Mouse (Mus musculus): Measurements from ENCODE around the gene Nrxn1. TPM values are rescaled to one million over a fixed set of nuclear protein-coding genes. Genes with fewer than 3 reads are reported as not detected.
"Not testable (repeated sequence)": the region's sequence is repeated elsewhere in the genome, so short reads cannot be mapped to it uniquely, and the experiment has no call there.

Gene Nrxn1
- total RNA-seq, 1 experiment from 2014 or later = not detected

DNA sequence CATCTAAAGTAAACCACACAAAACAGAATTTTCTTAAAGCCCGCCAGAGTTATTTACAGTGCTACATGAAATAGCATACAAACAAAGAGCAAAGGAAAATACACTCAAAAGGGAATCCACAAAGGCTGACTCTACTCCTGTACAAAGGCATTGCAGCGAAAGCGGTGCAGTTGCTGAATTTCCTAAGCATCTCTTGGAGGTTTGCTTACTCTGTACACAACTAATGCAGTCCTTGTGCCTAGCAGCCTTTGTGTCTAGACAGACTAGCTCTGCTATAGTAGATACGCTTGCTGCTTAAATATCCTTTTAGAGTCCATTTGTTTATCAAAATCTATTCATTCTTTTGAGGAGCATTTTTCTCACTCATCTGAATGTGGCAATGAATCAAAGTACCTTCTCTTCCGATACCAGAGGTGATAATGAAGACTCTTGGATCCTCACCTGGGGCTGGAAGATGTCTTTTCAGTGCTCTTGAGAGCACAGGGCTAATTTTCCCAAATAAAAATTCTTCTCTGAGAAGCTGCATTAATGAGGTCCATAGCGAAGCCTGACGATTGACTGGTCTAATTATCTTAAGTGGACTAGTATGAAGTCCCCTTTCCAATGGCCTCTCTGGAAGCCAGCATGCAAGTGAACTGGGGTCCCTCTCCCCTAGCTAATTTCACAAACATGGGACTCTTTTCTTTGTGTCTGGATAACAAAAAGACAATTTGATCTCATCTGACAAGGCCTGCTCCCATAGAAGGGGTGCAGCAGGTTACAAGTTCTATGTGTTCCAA is 845.6 kb downstream of the Nrxn1 start:
- ATAC-seq (replicated peaks; ENCODE audit: insufficient number of reproducible peaks, low FRiP score, low TSS enrichment, poor library complexity, severe bottlenecking) = no peak

DNA sequence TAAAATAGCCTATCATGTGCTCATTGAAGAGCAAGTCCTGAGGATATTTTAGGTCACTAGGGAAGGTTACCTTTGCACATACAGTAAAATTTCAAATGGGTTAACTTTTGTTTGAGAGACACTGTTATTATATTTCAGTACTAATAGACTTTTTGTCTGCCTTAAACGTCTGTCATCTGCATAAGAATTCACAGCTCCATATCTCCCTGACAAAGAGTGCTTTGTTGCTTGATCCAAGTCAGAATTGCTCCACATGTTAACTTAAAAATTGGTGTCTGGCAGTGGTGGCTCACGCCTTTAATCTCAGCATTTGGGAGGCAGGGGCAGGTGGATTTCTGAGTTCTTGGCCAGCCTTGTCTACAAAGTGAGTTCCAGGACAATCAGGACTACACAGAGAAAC is 848.5 kb downstream of the Nrxn1 start:
- ATAC-seq (replicated peaks; ENCODE audit: insufficient number of reproducible peaks, low FRiP score, low TSS enrichment, poor library complexity, severe bottlenecking) = no peak

DNA sequence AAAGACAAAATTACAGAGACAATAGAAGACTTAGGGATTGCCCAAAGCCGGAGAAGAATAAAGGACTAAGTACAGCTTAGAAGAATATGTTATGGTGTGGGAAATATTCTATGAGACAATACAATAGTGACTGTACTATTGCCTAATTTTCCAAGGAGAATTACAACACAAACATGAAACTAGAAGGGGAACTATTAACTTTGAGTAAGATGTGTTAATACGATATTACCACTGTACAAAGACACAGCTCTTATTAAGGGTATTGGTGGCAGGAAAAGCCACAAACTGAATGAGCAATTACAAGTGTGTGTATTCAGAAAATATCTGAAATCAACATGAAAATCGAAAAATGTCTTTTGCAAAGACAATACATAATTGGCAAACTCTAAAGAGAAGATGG is 853.9 kb downstream of the Nrxn1 start:
- ATAC-seq (replicated peaks; ENCODE audit: insufficient number of reproducible peaks, low FRiP score, low TSS enrichment, poor library complexity, severe bottlenecking) = 0 out of 2 replicates have a peak, but pooled peaks have one; percentile 35

DNA sequence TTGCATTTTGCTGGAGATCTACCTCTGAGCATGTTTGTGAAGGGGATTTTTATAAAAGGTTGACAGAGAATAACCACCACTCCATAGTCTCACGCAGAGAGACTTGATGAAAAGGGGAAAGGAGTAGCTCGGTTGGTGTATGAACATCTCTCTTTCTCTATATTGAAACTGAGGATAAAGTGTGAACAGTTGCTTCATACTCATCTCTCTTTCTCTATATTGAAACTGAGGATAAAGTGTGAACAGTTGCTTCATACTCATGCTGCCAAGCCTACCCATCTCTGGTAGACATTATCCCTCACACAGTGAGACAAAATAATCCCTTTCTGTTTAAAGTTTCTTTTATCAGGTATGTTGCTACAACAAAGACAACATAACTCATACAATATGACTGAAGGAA is 854.4 kb downstream of the Nrxn1 start:
- no peak for ATAC-seq (replicated peaks; ENCODE audit: insufficient number of reproducible peaks, low FRiP score, low TSS enrichment, poor library complexity, severe bottlenecking)

DNA sequence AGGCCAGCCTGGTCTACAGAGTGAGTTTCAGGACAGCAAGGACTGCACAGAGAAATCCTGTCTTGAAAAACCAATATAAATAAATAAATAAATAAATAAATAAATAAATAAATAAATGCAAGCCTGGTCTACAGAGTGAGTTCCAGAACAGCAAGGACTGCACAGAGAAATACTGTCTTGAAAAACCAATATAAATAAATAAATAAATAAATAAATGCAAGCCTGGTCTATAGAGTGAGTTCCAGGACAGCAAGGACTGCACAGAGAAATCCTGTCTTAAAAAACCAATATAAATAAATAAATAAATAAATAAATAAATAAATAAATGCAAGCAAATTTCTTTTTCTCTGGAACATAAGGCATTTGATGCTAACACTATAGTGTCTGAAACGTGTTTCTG is 857.2 kb downstream of the Nrxn1 start:
- not testable (repeated sequence) for ATAC-seq (replicated peaks; ENCODE audit: insufficient number of reproducible peaks, low FRiP score, low TSS enrichment, poor library complexity, severe bottlenecking)

DNA sequence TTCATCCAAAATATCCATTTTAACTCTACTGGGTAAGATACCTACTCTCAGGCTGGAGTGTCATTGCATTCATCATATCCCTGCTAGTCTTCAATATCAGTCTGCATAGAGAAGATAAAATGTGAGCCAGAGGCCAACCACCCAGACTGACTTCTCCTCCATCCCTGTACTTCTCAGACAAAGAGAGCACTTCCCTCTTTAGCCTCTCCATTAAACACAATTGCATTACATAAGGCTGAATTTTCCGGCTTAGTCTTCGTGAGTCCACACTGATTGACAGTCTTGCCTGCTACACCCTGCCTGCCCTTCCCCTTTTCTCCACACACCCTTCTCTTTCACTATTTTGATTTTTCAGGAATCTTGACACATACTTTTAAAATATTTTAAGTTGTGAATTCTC is 858.1 kb downstream of the Nrxn1 start:
- peak; percentile 59; the same call in 1 of the 2 replicates for ATAC-seq (replicated peaks; ENCODE audit: insufficient number of reproducible peaks, low FRiP score, low TSS enrichment, poor library complexity, severe bottlenecking)

DNA sequence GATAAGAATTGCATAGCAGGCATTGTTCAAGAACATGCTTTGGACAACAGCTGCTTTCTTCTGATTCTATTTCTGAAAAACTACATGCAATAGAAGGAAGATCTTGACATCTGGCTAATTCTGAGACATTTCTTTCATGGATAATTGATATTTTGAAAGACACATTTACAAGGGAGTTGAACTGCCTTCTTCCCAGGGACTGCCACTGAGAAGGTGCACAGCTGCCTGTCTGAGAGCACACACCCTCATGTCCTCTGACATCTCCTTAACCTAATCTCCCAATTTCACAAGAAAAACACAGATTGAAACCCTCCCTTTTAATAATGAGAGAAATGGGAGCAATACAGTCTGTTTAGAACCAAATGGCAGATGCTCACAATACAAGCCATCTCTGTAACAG is 884.3 kb downstream of the Nrxn1 start:
- no peak for ATAC-seq (replicated peaks; ENCODE audit: insufficient number of reproducible peaks, low FRiP score, low TSS enrichment, poor library complexity, severe bottlenecking)

DNA sequence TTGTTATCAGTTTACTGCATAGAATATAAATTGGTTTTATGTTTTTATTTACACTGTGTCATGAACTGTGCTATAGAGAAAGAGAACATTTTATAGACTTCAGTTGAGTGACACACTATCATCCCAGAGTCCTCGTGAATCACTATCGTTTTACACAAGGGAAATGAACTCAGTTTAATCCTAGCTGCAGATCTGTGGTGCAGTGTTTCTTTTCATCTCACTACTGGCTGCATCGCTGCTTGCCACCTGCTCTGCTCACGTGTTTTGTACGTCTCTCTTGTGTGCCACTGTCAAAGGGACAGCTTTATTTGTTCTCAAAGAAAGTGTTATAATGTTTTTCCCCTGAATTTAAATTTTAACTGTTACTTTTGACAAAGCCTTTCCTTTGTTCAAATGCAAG is 885.3 kb downstream of the Nrxn1 start:
- no peak for ATAC-seq (replicated peaks; ENCODE audit: insufficient number of reproducible peaks, low FRiP score, low TSS enrichment, poor library complexity, severe bottlenecking)

DNA sequence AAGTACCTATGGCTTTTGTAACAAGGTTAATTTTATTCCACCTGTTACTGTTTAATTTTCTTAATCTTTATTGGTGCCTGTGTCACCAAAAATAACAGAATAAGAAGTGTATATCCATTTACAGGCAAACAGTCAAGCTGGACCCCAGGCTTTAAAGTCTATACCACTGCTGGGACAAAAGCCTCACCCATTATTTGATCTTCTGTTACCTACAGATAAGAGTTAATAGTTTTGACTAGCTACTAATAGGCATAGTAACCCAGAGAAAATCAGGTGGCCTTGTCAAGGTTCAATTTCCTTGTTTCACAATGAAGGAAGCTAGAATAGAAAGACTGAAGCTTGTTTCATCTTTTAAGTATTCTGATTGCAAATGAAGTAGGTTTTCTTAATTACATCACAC is 888.9 kb downstream of the Nrxn1 start:
- ATAC-seq (replicated peaks; ENCODE audit: insufficient number of reproducible peaks, low FRiP score, low TSS enrichment, poor library complexity, severe bottlenecking) = no peak

DNA sequence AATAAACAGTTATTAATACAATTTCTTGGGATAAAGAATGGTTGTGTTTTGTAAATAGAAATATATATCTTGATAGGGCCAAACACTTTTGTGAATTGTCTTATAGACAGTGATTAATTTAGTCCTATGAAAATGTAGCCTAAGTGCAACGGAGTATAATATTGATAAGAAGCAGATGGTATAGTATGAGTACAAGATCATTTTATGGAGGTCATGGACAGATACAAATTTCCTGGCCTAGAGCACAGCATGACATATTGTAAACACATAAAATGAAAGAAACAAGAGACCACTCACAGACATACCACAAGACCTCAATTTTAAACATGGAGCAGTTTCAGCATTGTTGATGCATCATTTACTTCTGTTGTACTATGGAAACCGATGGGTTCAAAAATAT is 890.1 kb downstream of the Nrxn1 start:
- no peak for ATAC-seq (replicated peaks; ENCODE audit: insufficient number of reproducible peaks, low FRiP score, low TSS enrichment, poor library complexity, severe bottlenecking)

DNA sequence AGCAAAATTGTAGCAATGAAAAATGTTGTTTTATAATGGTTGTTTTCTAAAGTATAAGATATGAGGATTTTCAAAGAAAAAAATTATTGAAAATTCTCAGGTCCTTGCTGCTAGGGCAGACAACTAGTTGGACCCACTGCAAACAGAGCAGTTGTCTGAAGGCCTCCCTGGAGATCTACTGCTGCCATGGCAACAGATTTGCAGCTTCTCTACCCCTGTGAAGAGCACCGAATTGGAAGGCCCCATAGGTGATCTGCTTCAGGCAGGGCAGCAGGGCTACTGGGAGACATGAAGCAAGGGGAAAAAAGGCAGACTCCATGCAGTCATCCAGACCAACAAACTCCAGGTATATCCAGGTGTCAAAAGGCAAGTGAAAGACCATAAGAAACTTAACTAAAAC is 896.1 kb downstream of the Nrxn1 start:
- no peak for ATAC-seq (replicated peaks; ENCODE audit: insufficient number of reproducible peaks, low FRiP score, low TSS enrichment, poor library complexity, severe bottlenecking)

DNA sequence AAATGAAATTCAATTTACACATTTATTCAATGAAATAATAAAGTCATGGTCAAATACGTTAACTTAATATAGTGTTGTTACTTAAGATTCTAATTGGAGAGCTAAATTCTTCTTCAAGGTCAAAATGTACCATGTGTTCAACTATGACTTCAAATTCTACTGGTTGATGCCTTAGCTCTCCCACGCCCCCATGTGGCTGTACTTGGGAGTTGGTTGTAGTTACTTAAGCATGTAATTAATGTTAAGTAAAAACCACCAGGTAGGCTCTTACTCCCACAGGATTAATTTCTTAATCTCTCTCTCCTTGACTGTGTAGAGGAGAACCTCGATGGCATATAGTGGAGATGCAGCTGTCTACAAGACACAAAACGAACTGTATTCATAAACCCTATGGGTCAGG is 951.3 kb downstream of the Nrxn1 start:
- no peak for ATAC-seq (replicated peaks; ENCODE audit: insufficient number of reproducible peaks, low FRiP score, low TSS enrichment, poor library complexity, severe bottlenecking)

DNA sequence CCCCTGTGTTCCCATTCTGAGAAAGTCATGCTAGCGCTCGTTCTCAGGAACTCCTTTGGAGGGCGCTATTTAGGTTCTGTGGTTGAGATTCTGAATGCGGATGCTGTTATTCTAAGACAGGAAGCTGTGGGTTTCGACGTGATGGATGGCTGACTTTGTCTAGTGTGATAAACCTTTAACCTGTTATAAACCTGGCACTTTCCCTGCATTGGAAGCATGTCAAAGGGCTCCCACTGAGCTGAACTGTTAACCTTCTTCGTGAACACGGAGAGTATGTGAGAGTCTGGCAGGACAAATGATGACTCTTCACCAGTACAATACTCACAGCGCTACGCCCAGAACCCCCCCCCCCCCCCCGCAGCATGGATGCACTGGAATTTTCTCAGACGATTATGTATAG is 962.0 kb downstream of the Nrxn1 start:
- no peak for ATAC-seq (replicated peaks; ENCODE audit: insufficient number of reproducible peaks, low FRiP score, low TSS enrichment, poor library complexity, severe bottlenecking)

DNA sequence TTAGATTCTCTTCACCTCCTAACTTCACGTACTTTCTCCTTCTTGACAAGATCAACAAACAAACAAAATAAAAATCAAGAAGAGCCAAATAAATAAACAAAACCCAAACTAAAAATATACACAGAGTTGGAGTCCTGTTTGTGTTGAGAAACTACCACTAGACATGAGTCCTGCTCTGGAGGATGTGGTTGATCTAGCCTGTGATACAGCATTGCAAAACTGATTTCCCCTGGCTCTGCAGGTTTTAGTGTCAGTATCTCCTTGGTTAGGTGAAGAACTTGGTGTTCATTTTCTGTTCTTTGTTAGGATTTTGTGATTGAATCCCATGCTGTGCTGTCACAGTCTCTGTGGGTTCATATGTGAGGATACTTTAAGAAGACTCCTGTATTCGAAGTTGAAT is 963.7 kb downstream of the Nrxn1 start:
- no peak for ATAC-seq (replicated peaks; ENCODE audit: insufficient number of reproducible peaks, low FRiP score, low TSS enrichment, poor library complexity, severe bottlenecking)

DNA sequence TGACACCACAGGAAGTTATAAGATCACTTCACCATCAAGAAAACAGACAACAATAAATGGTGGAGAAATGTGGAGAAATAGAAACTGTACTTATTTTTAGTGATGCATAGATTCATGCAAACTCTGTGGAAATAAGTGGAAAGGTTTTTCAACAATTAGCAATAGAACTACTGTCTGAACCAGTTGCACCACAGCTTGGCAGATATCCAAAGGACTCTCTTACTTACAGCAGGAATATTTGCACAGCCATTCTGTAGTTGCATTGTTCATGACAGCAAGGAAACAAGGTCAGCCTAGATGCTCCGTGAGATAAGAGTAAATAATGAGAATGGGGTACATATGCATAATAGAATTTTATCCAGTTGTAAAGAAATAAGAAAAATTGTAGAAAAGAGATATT is 965.3 kb downstream of the Nrxn1 start:
- no peak for ATAC-seq (replicated peaks; ENCODE audit: insufficient number of reproducible peaks, low FRiP score, low TSS enrichment, poor library complexity, severe bottlenecking)

DNA sequence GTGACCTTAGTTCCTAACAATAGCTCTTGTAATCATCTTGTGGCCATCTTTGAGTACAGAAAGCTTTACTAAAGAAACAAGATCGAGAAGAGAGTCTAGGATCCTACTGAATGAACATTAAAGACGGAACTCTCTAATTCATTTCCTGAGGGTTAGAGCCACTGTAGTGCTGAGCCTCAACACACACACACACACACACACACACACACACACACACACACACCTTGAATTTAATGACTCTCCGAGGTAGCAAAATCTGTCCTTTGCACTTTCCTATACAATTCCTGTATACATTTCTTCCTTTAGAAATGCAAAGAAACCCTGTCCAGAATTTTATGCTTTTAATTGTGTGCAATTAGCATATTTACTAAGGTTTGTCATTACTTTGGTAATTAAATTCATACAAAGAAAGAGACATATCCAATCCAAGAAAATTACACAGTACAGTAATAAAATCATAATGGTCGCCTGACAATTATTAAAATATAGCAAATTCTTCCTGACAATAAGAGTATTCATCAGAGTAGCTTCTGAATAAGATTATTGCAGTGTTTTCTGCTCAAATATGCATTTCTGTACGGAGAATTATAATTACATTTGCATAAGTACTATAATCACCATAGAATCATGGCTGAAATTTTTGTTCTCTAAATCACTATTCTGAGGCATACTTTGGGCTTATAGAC is 969.9 kb downstream of the Nrxn1 start:
- no peak for ATAC-seq (replicated peaks; ENCODE audit: insufficient number of reproducible peaks, low FRiP score, low TSS enrichment, poor library complexity, severe bottlenecking)

DNA sequence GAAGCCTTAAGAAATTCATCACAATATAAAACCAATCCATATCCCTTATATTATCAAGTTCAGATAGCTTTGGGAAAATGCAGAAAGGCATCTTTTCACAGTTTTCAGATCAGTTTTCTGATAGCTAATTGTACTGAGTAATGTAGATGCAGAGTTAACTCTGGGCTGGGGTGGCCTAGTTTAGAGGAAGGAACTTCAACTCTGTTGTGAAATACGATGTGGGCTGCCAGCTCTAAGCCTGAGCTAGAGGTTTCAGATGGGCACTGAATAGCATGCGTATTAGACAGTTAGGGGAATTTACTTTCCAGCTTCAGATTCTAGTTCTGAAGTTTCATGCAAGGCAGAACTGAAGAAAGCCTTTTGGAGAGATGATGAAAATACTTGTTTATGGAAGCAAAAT is 976.6 kb downstream of the Nrxn1 start:
- no peak for ATAC-seq (replicated peaks; ENCODE audit: insufficient number of reproducible peaks, low FRiP score, low TSS enrichment, poor library complexity, severe bottlenecking)

DNA sequence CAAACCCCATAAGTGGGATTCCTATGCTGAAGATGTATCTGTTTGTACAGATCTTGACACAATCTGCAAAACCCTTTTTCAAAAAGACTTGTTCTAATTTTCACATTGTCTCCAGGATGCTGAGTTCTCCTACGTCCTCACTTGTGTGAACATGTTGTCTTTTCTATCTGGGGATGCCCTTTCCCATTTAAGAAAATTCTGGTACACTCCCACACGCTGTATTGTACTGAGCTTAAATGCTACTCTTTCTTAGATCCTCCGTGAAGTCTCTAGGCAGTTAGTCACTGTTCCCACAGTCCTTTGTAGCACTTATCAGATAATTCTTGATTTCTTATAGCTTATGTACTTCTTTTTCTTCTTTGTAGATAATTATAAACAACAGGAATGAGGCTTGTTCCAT is 997.9 kb downstream of the Nrxn1 start:
- ATAC-seq (replicated peaks; ENCODE audit: insufficient number of reproducible peaks, low FRiP score, low TSS enrichment, poor library complexity, severe bottlenecking) = no peak

DNA sequence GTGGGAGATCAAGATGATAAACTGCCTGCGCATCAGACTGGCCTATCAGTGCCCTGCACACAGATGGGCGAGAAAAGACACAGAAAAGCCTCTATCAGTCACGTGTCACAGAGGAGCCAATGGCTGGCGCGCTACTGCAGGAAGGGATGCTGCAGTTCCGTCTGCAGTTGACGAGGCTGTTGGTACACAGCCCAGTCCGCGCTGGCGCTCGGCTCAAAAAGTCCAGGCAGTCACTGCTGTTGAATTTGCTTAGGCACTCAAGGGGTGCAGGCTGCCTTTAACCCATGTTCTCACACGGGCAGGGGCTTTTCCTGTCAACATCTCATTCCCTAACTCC is 1004.6 kb downstream of the Nrxn1 start:
- no peak for ATAC-seq (replicated peaks; ENCODE audit: insufficient number of reproducible peaks, low FRiP score, low TSS enrichment, poor library complexity, severe bottlenecking)

DNA sequence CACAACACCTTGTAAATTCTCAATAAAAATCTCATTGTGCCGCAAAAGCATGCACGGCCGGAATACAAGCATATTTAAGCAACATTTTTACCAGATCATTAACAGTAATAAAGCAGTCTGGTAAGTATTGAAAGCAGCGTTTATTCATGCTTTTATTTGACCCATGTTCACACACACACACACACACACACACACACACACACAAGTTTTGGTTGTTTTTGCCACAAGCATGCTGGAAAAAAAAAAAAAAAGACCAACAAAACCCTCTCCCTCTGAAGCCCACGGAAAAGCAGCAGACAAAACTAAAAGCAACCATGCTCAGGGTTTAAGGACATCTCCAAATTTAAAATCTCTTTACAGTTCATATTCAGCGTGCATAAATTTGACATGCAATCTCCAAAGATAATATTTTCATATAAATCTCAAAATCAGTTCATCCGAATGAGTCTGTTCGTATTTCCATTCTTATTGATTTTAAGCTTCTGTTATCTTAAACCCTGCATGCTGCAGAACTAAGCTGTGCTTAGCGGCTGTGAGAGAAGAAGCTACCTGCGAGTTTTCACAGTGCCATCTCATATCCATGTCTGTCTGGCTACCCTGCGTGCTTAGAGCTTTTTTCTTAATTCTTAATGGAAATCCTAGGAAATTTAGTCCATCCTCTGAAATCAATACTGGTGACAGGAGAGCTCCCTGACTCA is 1005.1 kb downstream of the Nrxn1 start:
- ATAC-seq (replicated peaks; ENCODE audit: insufficient number of reproducible peaks, low FRiP score, low TSS enrichment, poor library complexity, severe bottlenecking) = no peak
